Mouse (Mus musculus): ENCODE measurements around the gene Rbms3. TPM values are rescaled to one million over a fixed set of nuclear protein-coding genes. Genes with fewer than 3 reads are reported as not detected.
A peak's percentile ranks its signal among the peaks of the same experiment; 100 is the strongest.

Rbms3 gene
- polyA plus RNA-seq, 1 experiment from 2014 or later: 76.1 TPM

- H3K9ac ChIP-seq: no peak overlapping the region
- H3K9me3 ChIP-seq (replicated peaks): no peaks in the 10 kb centered on the region
- H3K4me1 ChIP-seq: peaks cover 22% of the 10 kb centered on the region
- H3K27ac ChIP-seq: no peak overlapping the region
- no peak overlapping the region for H3K4me3 ChIP-seq (replicated peaks)
- H3K36me3 ChIP-seq: no peaks in the 10 kb centered on the region
- no peak for ATAC-seq (replicated peaks; ENCODE audit: low FRiP score)
- H3K27me3 ChIP-seq: no peaks in the 10 kb centered on the region
- H3K4me2 ChIP-seq: no peak overlapping the region
Observed at GRCm38 (mm10) chr9:117397071-117397470, 232.6 kb downstream of the Rbms3 start.

GRCm38 (mm10) chr9:117396586-117396985 is 233.1 kb downstream of the Rbms3 start:
- H3K36me3 ChIP-seq: no peaks in the 10 kb centered on the region
- no peak overlapping the region for H3K27ac ChIP-seq
- H3K4me2 ChIP-seq: no peak overlapping the region
- no peaks in the 10 kb centered on the region for H3K9me3 ChIP-seq (replicated peaks)
- H3K4me3 ChIP-seq (replicated peaks): no peak overlapping the region
- no peaks in the 10 kb centered on the region for H3K27me3 ChIP-seq
- 45% methylated on average over 8 of the region's 8 CpGs for WGBS
- no peak for ATAC-seq (replicated peaks; ENCODE audit: low FRiP score)
- H3K9ac ChIP-seq: no peak overlapping the region
- peaks cover 22% of the 10 kb centered on the region for H3K4me1 ChIP-seq

- Histone ChIP-seq H3K4me3 (replicated peaks) (no peak overlapping the region), H3K27me3 (no peaks in the 10 kb centered on the region), H3K9me3 (replicated peaks) (no peaks in the 10 kb centered on the region), H3K9ac (no peak overlapping the region), H3K36me3 (no peaks in the 10 kb centered on the region), H3K4me1 (peaks cover 9% of the 10 kb centered on the region; the same call in 1 of the 2 replicates), H3K4me2 (no peak overlapping the region), H3K27ac (peak overlapping the region; percentile 57)
- 27% methylated on average over 18 of the region's 18 CpGs for WGBS
- ATAC-seq (replicated peaks; ENCODE audit: low FRiP score): peak; percentile 91
Observed at GRCm38 (mm10) chr9:117393626-117394525, 235.8 kb downstream of the Rbms3 start.

- peaks cover 10% of the 10 kb centered on the region for H3K4me1 ChIP-seq
- H3K4me2 ChIP-seq: no peak overlapping the region
- H3K36me3 ChIP-seq: no peaks in the 10 kb centered on the region
- no peak overlapping the region for H3K9ac ChIP-seq
- H3K27me3 ChIP-seq: no peaks in the 10 kb centered on the region
- WGBS: 77% methylated on average over 9 of the region's 9 CpGs
- no peak for ATAC-seq (replicated peaks; ENCODE audit: low FRiP score)
- H3K27ac ChIP-seq: no peak overlapping the region
- no peaks in the 10 kb centered on the region for H3K9me3 ChIP-seq (replicated peaks)
- no peak overlapping the region for H3K4me3 ChIP-seq (replicated peaks)
Observed at GRCm38 (mm10) chr9:117388024-117388423, 241.7 kb downstream of the Rbms3 start.

- no peak for ATAC-seq (replicated peaks; ENCODE audit: low FRiP score)
- WGBS: 52% methylated on average over 5 of the region's 5 CpGs
- H3K4me1 ChIP-seq: peaks cover 47% of the 10 kb centered on the region
- H3K27ac ChIP-seq: peak overlapping the region; percentile 76
- no peak overlapping the region for H3K9ac ChIP-seq
- peak overlapping the region; percentile 17 for H3K4me2 ChIP-seq
- H3K4me3 ChIP-seq (replicated peaks): no peak overlapping the region
- H3K9me3 ChIP-seq (replicated peaks): no peaks in the 10 kb centered on the region
- H3K27me3 ChIP-seq: no peaks in the 10 kb centered on the region
- no peaks in the 10 kb centered on the region for H3K36me3 ChIP-seq
Observed at GRCm38 (mm10) chr9:117380876-117381275, 248.8 kb downstream of the Rbms3 start.

GRCm38 (mm10) chr9:117380076-117380475 is 249.6 kb downstream of the Rbms3 start:
- no peaks in the 10 kb centered on the region for H3K9me3 ChIP-seq (replicated peaks)
- peak overlapping the region; percentile 17 for H3K4me2 ChIP-seq
- no peak overlapping the region for H3K4me3 ChIP-seq (replicated peaks)
- H3K9ac ChIP-seq: no peak overlapping the region
- H3K27ac ChIP-seq: peak overlapping the region; percentile 76
- no peaks in the 10 kb centered on the region for H3K27me3 ChIP-seq
- no peaks in the 10 kb centered on the region for H3K36me3 ChIP-seq
- H3K4me1 ChIP-seq: peaks cover 47% of the 10 kb centered on the region
- 25% methylated on average over 5 of the region's 5 CpGs for WGBS
- peak; percentile 85 for ATAC-seq (replicated peaks; ENCODE audit: low FRiP score)

- Histone ChIP-seq H3K4me2 (no peak overlapping the region), H3K9ac (no peak overlapping the region), H3K27ac (peak overlapping the region; percentile 76), H3K36me3 (no peaks in the 10 kb centered on the region), H3K9me3 (replicated peaks) (no peaks in the 10 kb centered on the region), H3K4me1 (peaks cover 47% of the 10 kb centered on the region), H3K4me3 (replicated peaks) (no peak overlapping the region), H3K27me3 (no peaks in the 10 kb centered on the region)
- ATAC-seq (replicated peaks; ENCODE audit: low FRiP score): no peak
- WGBS: 47% methylated on average over 16 of the region's 16 CpGs
Observed at GRCm38 (mm10) chr9:117379448-117379983, 250.2 kb downstream of the Rbms3 start.

- Histone ChIP-seq H3K9me3 (replicated peaks) (no peaks in the 10 kb centered on the region), H3K27ac (peak overlapping the region; percentile 66), H3K4me2 (no peak overlapping the region), H3K4me3 (replicated peaks) (no peak overlapping the region), H3K27me3 (no peaks in the 10 kb centered on the region), H3K9ac (no peak overlapping the region), H3K4me1 (peaks cover 43% of the 10 kb centered on the region), H3K36me3 (no peaks in the 10 kb centered on the region)
- WGBS: 59% methylated on average over 9 of the region's 9 CpGs
- peak; percentile 50; the same call in 1 of the 2 replicates for ATAC-seq (replicated peaks; ENCODE audit: low FRiP score)
Observed at GRCm38 (mm10) chr9:117378131-117378890, 251.4 kb downstream of the Rbms3 start.

GRCm38 (mm10) chr9:117375776-117376175 is 253.9 kb downstream of the Rbms3 start:
- WGBS: 89% methylated on average over 3 of the region's 3 CpGs
- Histone ChIP-seq H3K4me1 (peaks cover 42% of the 10 kb centered on the region), H3K9ac (no peak overlapping the region), H3K27ac (no peak overlapping the region), H3K9me3 (replicated peaks) (no peaks in the 10 kb centered on the region), H3K4me2 (no peak overlapping the region), H3K36me3 (no peaks in the 10 kb centered on the region), H3K27me3 (no peaks in the 10 kb centered on the region), H3K4me3 (replicated peaks) (no peak overlapping the region)
- ATAC-seq (replicated peaks; ENCODE audit: low FRiP score): no peak

- Histone ChIP-seq H3K9ac (no peak overlapping the region), H3K4me2 (no peak overlapping the region), H3K4me3 (replicated peaks) (no peak overlapping the region), H3K36me3 (no peaks in the 10 kb centered on the region), H3K4me1 (peaks cover 21% of the 10 kb centered on the region), H3K27ac (peak overlapping the region; percentile 68), H3K27me3 (no peaks in the 10 kb centered on the region), H3K9me3 (replicated peaks) (no peaks in the 10 kb centered on the region)
- WGBS: 15% methylated on average over 7 of the region's 7 CpGs
- peak; percentile 31; the same call in 1 of the 2 replicates for ATAC-seq (replicated peaks; ENCODE audit: low FRiP score)
Observed at GRCm38 (mm10) chr9:117373164-117373741, 256.5 kb downstream of the Rbms3 start.

- H3K9ac ChIP-seq: no peak overlapping the region
- H3K4me1 ChIP-seq: peaks cover 15% of the 10 kb centered on the region
- H3K36me3 ChIP-seq: no peaks in the 10 kb centered on the region
- whole genome bisulfite sequencing: 59% methylated on average over 5 of the region's 5 CpGs
- H3K4me2 ChIP-seq: no peak overlapping the region
- H3K9me3 ChIP-seq (replicated peaks): no peaks in the 10 kb centered on the region
- ATAC-seq (replicated peaks; ENCODE audit: low FRiP score): no peak
- no peaks in the 10 kb centered on the region for H3K27me3 ChIP-seq
- peak overlapping the region; percentile 68; the same call in 1 of the 2 replicates for H3K27ac ChIP-seq
- H3K4me3 ChIP-seq (replicated peaks): no peak overlapping the region
Observed at GRCm38 (mm10) chr9:117371980-117372379, 257.7 kb downstream of the Rbms3 start.

All from kidney, embryonic 15.5 days (tissue).